Mouse (Mus musculus): ENCODE data around the gene Mup1. TPM values are rescaled to one million over a fixed set of nuclear protein-coding genes. Genes with fewer than 3 reads are reported as not detected.
"Not testable (repeated sequence)": the region's sequence is repeated elsewhere in the genome, so short reads cannot be mapped to it uniquely, and the experiment has no call there.

Gene Mup1
- total RNA-seq (2015; ENCODE audit: low replicate concordance), result not detected in 2 replicates
- not detected in 2 replicates for total RNA-seq (2017; ENCODE audit: low replicate concordance)

DNA sequence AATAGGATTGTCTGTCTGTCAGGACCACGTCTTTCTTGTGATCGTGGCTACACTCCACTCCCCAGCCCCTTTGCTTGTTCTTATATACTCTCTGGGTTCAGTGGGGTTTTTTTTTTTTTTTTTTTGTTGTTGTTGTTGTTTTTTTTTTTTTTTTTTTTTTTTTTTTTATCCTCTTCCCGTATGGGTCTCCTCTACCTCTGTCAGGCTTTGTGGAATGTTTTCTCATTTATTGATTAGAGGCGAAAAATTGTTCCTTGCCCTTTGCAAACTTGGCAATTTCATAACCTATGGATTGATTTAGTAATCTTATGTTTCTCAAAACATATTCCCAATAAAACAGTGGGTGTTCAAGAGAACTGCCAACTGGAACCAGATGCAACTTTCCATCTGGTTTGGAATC, at the start of gene Mup1:
Mup1 (minus strand) TSS at position 101 of the 400 bp plus-strand sequence.
- not testable (repeated sequence) for ATAC-seq (replicated peaks; ENCODE audit: low FRiP score, poor library complexity, severe bottlenecking)

Other genes starting within 250 kb of the Mup1 start
- gene Mup9, start 80.0 kb downstream of the Mup1 start, total RNA-seq (2015; ENCODE audit: low replicate concordance), result not detected in 2 replicates
- gene Mup9, start 80.0 kb downstream of the Mup1 start, total RNA-seq (2017; ENCODE audit: low replicate concordance), result not detected in 2 replicates
- gene Mup10, start 80.2 kb upstream of the Mup1 start, total RNA-seq (2015; ENCODE audit: low replicate concordance), result not detected in 2 replicates
- not detected in 2 replicates for gene Mup10, start 80.2 kb upstream of the Mup1 start, total RNA-seq (2017; ENCODE audit: low replicate concordance)
- not detected in 2 replicates for gene Mup11, start 160.5 kb upstream of the Mup1 start, total RNA-seq (2015; ENCODE audit: low replicate concordance)
- gene Mup11, start 160.5 kb upstream of the Mup1 start, total RNA-seq (2017; ENCODE audit: low replicate concordance), result not detected in 2 replicates
- gene Mup12, start 239.4 kb upstream of the Mup1 start, total RNA-seq (2015; ENCODE audit: low replicate concordance), result not detected in 2 replicates
- gene Mup12, start 239.4 kb upstream of the Mup1 start, total RNA-seq (2017; ENCODE audit: low replicate concordance), result not detected in 2 replicates

Data from erythroblast, adult 5-6 weeks (primary cell).